Mouse (Mus musculus) intestine, embryonic 14.5 days (tissue): Measurements from ENCODE around the gene Pycard. TPM values are rescaled to one million over a fixed set of nuclear protein-coding genes. Genes with fewer than 3 reads are reported as not detected.
"Not testable (repeated sequence)": the region's sequence is repeated elsewhere in the genome, so short reads cannot be mapped to it uniquely, and the experiment has no call there.

ENCODE experiments used
- ATAC-seq: fragments of 200-750 bp; cut with Nextera tagmentation; replicated peaks from 2 replicates; pipeline ENCODE4 v1.8.0; 2017; ENCODE audit warnings: low read depth, moderate number of reproducible peaks, moderate TSS enrichment, moderate library complexity; ENCODE audit not compliant: low FRiP score, low TSS enrichment
- DNase-seq: peaks from one replicate; pipeline ENCODE4 v3.0.0-alpha.2; 2018; ENCODE audit warnings: low spot score
- H3K27ac ChIP-seq: fragments of 300-500 bp; sonication (generic); 2 replicates; pipeline ENCODE4 v1.5.1; 2014; ENCODE audit warnings: low read depth, mild to moderate bottlenecking, control low read depth
- H3K27me3 ChIP-seq: fragments of 300-500 bp; sonication (generic); replicated peaks from 2 replicates; pipeline ENCODE4 v1.6.1; 2014; ENCODE audit warnings: low read length, control low read depth; ENCODE audit not compliant: control insufficient read depth, insufficient read depth
- H3K36me3 ChIP-seq: fragments of 300-500 bp; sonication (generic); 2 replicates; pipeline ENCODE4 v1.6.1; 2014; ENCODE audit warnings: low read length, control low read depth; ENCODE audit not compliant: control insufficient read depth, insufficient read depth
- H3K4me1 ChIP-seq: fragments of 300-500 bp; sonication (generic); replicated peaks from 2 replicates; pipeline ENCODE4 v1.6.1; 2014; ENCODE audit warnings: low read length, control low read depth, mixed read lengths; ENCODE audit not compliant: control insufficient read depth, insufficient read depth
- H3K4me2 ChIP-seq: fragments of 300-500 bp; sonication (generic); 2 replicates; pipeline ENCODE4 v1.6.1; 2014; ENCODE audit warnings: low read length
- H3K4me3 ChIP-seq: fragments of 300-500 bp; sonication (generic); 2 replicates; pipeline ENCODE4 v1.5.1; 2014; ENCODE audit warnings: low read depth, low read length, control low read depth, mixed read lengths
- H3K9ac ChIP-seq: fragments of 300-500 bp; sonication (generic); 2 replicates; pipeline ENCODE4 v1.6.1; 2014; ENCODE audit warnings: mild to moderate bottlenecking, low read length
- H3K9me3 ChIP-seq: fragments of 300-500 bp; sonication (generic); 2 replicates; pipeline ENCODE4 v1.6.1; 2016; ENCODE audit warnings: low read length, control low read depth; ENCODE audit not compliant: control insufficient read depth
- WGBS: fragments of 180-500 bp; shearing (Covaris S2); extraction: QIAGEN DNeasy Blood & Tissue Kit; methylation state at CpG from one replicate; pipeline ENCODE4 v1.1.7; 2014; 5-methylcytosine and 5-hydroxymethylcytosine counted together
- polyA plus RNA-seq: library from polyadenylated mRNA; unstranded; fragments of >200 nt; fragmentation: Nextera tagmentation; extraction: Ambion mirVana; gene quantifications from 2 replicates; pipeline ENCODE4 v1.2.1, GENCODE M21; 2014

The Pycard gene
- polyA plus RNA-seq, 1 experiment from 2014 or later, result 275 TPM

GRCm38 (mm10) chr7:127967004-127967921 is 26.4 kb downstream of the Pycard start, which contains the start of gene Fus:
Gene Fus (plus strand): TSS chr7:127967457.
- under 1% methylated on average over 88 of the region's 92 CpGs for WGBS
- H3K4me3 ChIP-seq, result peak within 1 kb of the TSS; percentile 96

GRCm38 (mm10) chr7:127966371-127966918 is 27.2 kb downstream of the Pycard start:
- no peak for ATAC-seq
- H3K36me3 ChIP-seq, result peaks cover 26% of the 10 kb centered on the region
- 7% methylated on average over 10 of the region's 10 CpGs for WGBS
- H3K4me3 ChIP-seq, result peak overlapping the region; percentile 96
- H3K27me3 ChIP-seq, result no peaks in the 10 kb centered on the region
- no peaks in the 10 kb centered on the region for H3K9me3 ChIP-seq
- peaks cover 20% of the 10 kb centered on the region for H3K4me1 ChIP-seq
- peak overlapping the region; percentile 100 for H3K9ac ChIP-seq
- peak; percentile 63 for DNase-seq
- H3K27ac ChIP-seq, result peak overlapping the region; percentile 97
- H3K4me2 ChIP-seq, result peak overlapping the region; percentile 64

More at GRCm38 (mm10) chr7:127967004-127967921, 26.4 kb downstream of the Pycard start, which contains the start of gene Fus:
- H3K4me1 ChIP-seq, result peaks cover 20% of the 10 kb centered on the region
- no peaks in the 10 kb centered on the region for H3K9me3 ChIP-seq
- peak within 1 kb of the TSS; percentile 97 for H3K27ac ChIP-seq
- ATAC-seq, result peak; percentile 93
- peak; percentile 100 for DNase-seq
- peak within 1 kb of the TSS; percentile 87 for H3K4me2 ChIP-seq
- H3K36me3 ChIP-seq, result peaks cover 34% of the 10 kb centered on the region
- peak within 1 kb of the TSS; percentile 100 for H3K9ac ChIP-seq
- no peaks in the 10 kb centered on the region for H3K27me3 ChIP-seq

- no peak overlapping the region for H3K4me3 ChIP-seq
- no peaks in the 10 kb centered on the region for H3K36me3 ChIP-seq
- H3K27me3 ChIP-seq, result no peaks in the 10 kb centered on the region
- no peaks in the 10 kb centered on the region for H3K9me3 ChIP-seq
- H3K4me1 ChIP-seq, result no peaks in the 10 kb centered on the region
- no peak for ATAC-seq
- H3K9ac ChIP-seq, result no peak overlapping the region
- WGBS, result 59% methylated on average over 5 of the region's 5 CpGs
- no peak overlapping the region for H3K27ac ChIP-seq
- H3K4me2 ChIP-seq, result no peak overlapping the region
- no peak for DNase-seq
Observed at GRCm38 (mm10) chr7:127959364-127959763, 34.3 kb downstream of the Pycard start.

- Histone ChIP-seq H3K27me3 (no peaks in the 10 kb centered on the region), H3K4me2 (no peak overlapping the region), H3K36me3 (no peaks in the 10 kb centered on the region), H3K4me3 (no peak overlapping the region), H3K27ac (no peak overlapping the region), H3K9me3 (no peaks in the 10 kb centered on the region), H3K4me1 (no peaks in the 10 kb centered on the region), H3K9ac (no peak overlapping the region)
- 36% methylated on average over 13 of the region's 13 CpGs for WGBS
- ATAC-seq, result no peak
- no peak for DNase-seq
Observed at GRCm38 (mm10) chr7:127952864-127953581, 40.6 kb downstream of the Pycard start.

- 68% methylated on average over 6 of the region's 6 CpGs for WGBS
- H3K4me2 ChIP-seq, result no peak within 1 kb of the TSS
- DNase-seq (no peak), ATAC-seq (0 out of 2 replicates have a peak, but pooled peaks have one; percentile 55)
- no peak within 1 kb of the TSS for H3K27ac ChIP-seq
- H3K9me3 ChIP-seq, result no peaks in the 10 kb centered on the region
- H3K27me3 ChIP-seq, result peaks cover 11% of the 10 kb centered on the region
- H3K9ac ChIP-seq, result no peak within 1 kb of the TSS
- H3K4me3 ChIP-seq, result no peak within 1 kb of the TSS
- H3K36me3 ChIP-seq, result no peaks in the 10 kb centered on the region
- no peaks in the 10 kb centered on the region for H3K4me1 ChIP-seq
Observed at GRCm38 (mm10) chr7:127946470-127947023, 47.1 kb downstream of the Pycard start, which contains the start of gene Prss36. Gene Prss36 (minus strand): TSS chr7:127946725.

- DNase-seq (peak; percentile 58), ATAC-seq (0 out of 2 replicates have a peak, but pooled peaks have one; percentile 56)
- 11% methylated on average over 23 of the region's 23 CpGs for WGBS
- peak overlapping the region; percentile 30; the same call in 1 of the 2 replicates for H3K4me2 ChIP-seq
- no peak overlapping the region for H3K27ac ChIP-seq
- no peaks in the 10 kb centered on the region for H3K36me3 ChIP-seq
- H3K4me3 ChIP-seq, result no peak overlapping the region
- peaks cover 11% of the 10 kb centered on the region for H3K27me3 ChIP-seq
- 0 out of 2 replicates have a peak overlapping the region, but pooled peaks have one; percentile 2 for H3K9ac ChIP-seq
- H3K4me1 ChIP-seq, result no peaks in the 10 kb centered on the region
- no peaks in the 10 kb centered on the region for H3K9me3 ChIP-seq
Observed at GRCm38 (mm10) chr7:127944614-127945013, 49.1 kb downstream of the Pycard start.

- not testable (repeated sequence) for H3K4me3 ChIP-seq, ATAC-seq, H3K9me3 ChIP-seq, DNase-seq, H3K36me3 ChIP-seq, H3K9ac ChIP-seq, H3K4me1 ChIP-seq, H3K4me2 ChIP-seq, H3K27ac ChIP-seq
- H3K27me3 ChIP-seq, result peaks cover 11% of the 10 kb centered on the region
- WGBS, result 67% methylated on average over 2 of the region's 2 CpGs
Observed at GRCm38 (mm10) chr7:127942097-127942496, 51.6 kb downstream of the Pycard start.
